Mouse (Mus musculus): ENCODE data around the gene Bbs5. TPM values are rescaled to one million over a fixed set of nuclear protein-coding genes. Genes with fewer than 3 reads are reported as not detected.
"Not testable (repeated sequence)": the region's sequence is repeated elsewhere in the genome, so short reads cannot be mapped to it uniquely, and the experiment has no call there.

Gene Bbs5
- polyA plus RNA-seq, 1 experiment: 47.2 TPM

DNA sequence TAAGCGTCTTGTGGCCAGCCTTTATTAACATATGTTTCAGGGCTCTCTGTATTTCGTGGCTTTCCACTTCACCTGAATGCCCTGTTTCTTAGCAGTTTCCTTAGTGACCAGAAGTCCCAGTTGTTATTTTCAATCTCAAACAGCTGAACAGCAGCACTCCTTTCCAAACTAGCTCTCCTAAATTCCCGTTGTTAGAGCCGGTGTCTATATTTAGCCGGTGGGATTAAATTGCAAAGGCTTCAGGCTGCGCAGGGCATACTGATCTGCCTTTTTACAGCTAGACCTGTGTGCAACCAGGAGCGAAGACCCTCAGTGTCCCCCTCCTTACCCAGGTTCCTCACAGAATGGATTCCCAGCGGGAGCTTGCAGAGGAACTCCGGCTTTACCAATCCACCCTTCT is 22.9 kb downstream of the Bbs5 start, which contains the start of gene Klhl41:
Gene Klhl41, plus strand, starts transcription at position 268 of the 400 bp plus-strand sequence.
- TF ChIP-seq POLR2A (IDR thresholded peaks at IDR 0.05; ENCODE audit: control insufficient read depth, low read depth, low read length) (no peak), CTCF (IDR thresholded peaks at IDR 0.05; ENCODE audit: control insufficient read depth, insufficient read depth, insufficient replicate concordance, low read depth, low read length) (no peak)
- no peaks in the 10 kb centered on the region for H3K36me3 ChIP-seq (ENCODE audit: control insufficient read depth, insufficient read depth, low read length)
- no peaks in the 10 kb centered on the region; the same call in 1 of the 2 replicates for H3K4me1 ChIP-seq (ENCODE audit: control insufficient read depth, insufficient read depth, low read length)
- H3K27me3 ChIP-seq (ENCODE audit: control insufficient read depth, insufficient read depth, low read length): no peaks in the 10 kb centered on the region
- H3K4me3 ChIP-seq (ENCODE audit: control insufficient read depth, low read depth, low read length): peak within 1 kb of the TSS; percentile 42
- H3K27ac ChIP-seq (ENCODE audit: control insufficient read depth, insufficient read depth, low read depth, low read length): no peak within 1 kb of the TSS

DNA sequence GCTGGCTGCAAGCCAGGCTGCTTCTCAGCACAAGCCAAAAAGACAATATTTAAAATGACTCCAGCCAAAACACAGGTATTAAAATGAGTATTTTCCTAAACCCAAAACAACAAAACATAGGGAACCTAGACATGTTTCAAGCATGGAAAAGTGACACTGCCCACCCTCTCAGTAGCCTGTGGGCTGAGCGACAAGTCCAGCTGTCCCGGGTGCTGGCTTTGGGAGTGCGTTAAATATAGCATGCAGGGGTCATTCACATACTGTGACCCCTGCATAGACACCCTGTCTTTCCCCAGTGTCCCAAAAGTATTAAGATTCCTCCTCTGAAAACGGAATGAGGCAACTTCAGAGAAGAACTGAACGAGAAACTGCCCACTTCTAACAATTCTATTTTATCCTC is 26.8 kb downstream of the Bbs5 start:
- Histone ChIP-seq H3K27me3 (ENCODE audit: control insufficient read depth, insufficient read depth, low read length) (no peaks in the 10 kb centered on the region), H3K4me1 (ENCODE audit: control insufficient read depth, insufficient read depth, low read length) (no peaks in the 10 kb centered on the region; the same call in 1 of the 2 replicates), H3K27ac (ENCODE audit: control insufficient read depth, insufficient read depth, low read depth, low read length) (no peak overlapping the region), H3K36me3 (ENCODE audit: control insufficient read depth, insufficient read depth, low read length) (no peaks in the 10 kb centered on the region), H3K4me3 (ENCODE audit: control insufficient read depth, low read depth, low read length) (no peak overlapping the region)
- no peak for TF ChIP-seq POLR2A (IDR thresholded peaks at IDR 0.05; ENCODE audit: control insufficient read depth, low read depth, low read length)
- TF ChIP-seq CTCF (IDR thresholded peaks at IDR 0.05; ENCODE audit: control insufficient read depth, insufficient read depth, insufficient replicate concordance, low read depth, low read length): no peak

DNA sequence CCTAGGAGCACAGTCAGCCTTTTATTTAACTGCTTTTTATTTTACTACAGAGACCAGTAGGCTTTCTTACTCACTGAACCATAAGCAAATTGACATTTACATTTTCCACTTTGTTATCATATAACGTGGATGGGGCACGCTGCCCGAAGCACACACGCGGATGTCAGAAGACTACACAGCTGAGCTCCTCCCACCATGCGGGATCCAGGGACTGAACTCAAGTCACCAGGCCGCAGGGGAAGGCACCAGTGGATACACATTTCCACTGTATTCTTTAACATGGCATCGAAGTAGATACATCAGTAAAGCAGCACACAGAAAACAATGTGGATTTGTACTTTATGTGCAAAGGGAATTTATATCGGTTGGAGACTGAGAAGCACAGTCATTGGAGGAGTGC is 28.3 kb downstream of the Bbs5 start:
- Histone ChIP-seq H3K27me3 (ENCODE audit: control insufficient read depth, insufficient read depth, low read length) (no peaks in the 10 kb centered on the region), H3K27ac (ENCODE audit: control insufficient read depth, insufficient read depth, low read depth, low read length) (no peak overlapping the region), H3K36me3 (ENCODE audit: control insufficient read depth, insufficient read depth, low read length) (no peaks in the 10 kb centered on the region), H3K4me3 (ENCODE audit: control insufficient read depth, low read depth, low read length) (no peak overlapping the region), H3K4me1 (ENCODE audit: control insufficient read depth, insufficient read depth, low read length) (no peaks in the 10 kb centered on the region; the same call in 1 of the 2 replicates)
- TF ChIP-seq CTCF (IDR thresholded peaks at IDR 0.05; ENCODE audit: control insufficient read depth, insufficient read depth, insufficient replicate concordance, low read depth, low read length) (no peak), POLR2A (IDR thresholded peaks at IDR 0.05; ENCODE audit: control insufficient read depth, low read depth, low read length) (no peak)

DNA sequence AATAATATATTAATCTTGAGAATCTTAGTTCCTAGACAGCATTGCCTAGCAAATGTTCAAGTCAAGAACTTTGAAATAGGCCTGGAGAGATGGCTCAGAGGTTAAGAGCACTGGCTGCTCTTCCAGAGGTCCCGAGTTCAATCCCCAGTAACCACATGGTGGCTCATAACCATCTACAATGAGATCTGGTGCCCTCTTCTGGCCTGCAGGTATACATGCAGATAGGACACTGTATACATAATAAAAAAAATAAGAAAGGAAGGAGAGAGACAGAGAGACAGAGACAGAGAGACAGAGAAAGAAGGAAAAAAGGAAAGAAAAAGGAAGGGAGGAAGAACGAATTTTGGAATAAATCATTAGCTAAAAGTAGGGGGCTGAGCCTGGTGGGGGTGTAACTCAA is 29.7 kb downstream of the Bbs5 start:
- Histone ChIP-seq H3K4me1 (ENCODE audit: control insufficient read depth, insufficient read depth, low read length) (no peaks in the 10 kb centered on the region), H3K36me3 (ENCODE audit: control insufficient read depth, insufficient read depth, low read length) (no peaks in the 10 kb centered on the region), H3K27ac (ENCODE audit: control insufficient read depth, insufficient read depth, low read depth, low read length) (no peak overlapping the region), H3K27me3 (ENCODE audit: control insufficient read depth, insufficient read depth, low read length) (no peaks in the 10 kb centered on the region), H3K4me3 (ENCODE audit: control insufficient read depth, low read depth, low read length) (no peak overlapping the region)
- TF ChIP-seq CTCF (IDR thresholded peaks at IDR 0.05; ENCODE audit: control insufficient read depth, insufficient read depth, insufficient replicate concordance, low read depth, low read length) (no peak), POLR2A (IDR thresholded peaks at IDR 0.05; ENCODE audit: control insufficient read depth, low read depth, low read length) (no peak)

DNA sequence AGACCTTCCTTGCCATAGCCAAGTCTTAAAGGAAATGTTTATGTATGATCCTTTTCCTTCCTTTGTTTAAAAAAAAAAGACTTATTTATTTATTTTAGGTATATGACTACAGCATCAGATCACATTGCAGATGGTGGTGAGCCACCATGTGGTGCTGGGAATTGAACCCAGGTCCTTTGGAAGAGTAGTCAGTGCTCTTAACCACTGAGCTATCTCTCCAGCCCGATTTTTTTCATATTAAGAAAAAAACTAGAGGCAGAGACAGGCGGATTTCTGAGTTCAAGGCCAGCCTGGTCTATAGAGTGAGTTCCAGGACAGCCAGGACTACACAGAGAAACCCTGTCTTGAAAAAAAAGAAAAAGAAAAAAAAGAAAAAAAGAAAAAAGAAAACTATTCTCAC is 30.2 kb downstream of the Bbs5 start:
- H3K27ac ChIP-seq (ENCODE audit: control insufficient read depth, insufficient read depth, low read depth, low read length); H3K4me1 ChIP-seq (ENCODE audit: control insufficient read depth, insufficient read depth, low read length); H3K36me3 ChIP-seq (ENCODE audit: control insufficient read depth, insufficient read depth, low read length); H3K4me3 ChIP-seq (ENCODE audit: control insufficient read depth, low read depth, low read length); H3K27me3 ChIP-seq (ENCODE audit: control insufficient read depth, insufficient read depth, low read length): not testable (repeated sequence)

DNA sequence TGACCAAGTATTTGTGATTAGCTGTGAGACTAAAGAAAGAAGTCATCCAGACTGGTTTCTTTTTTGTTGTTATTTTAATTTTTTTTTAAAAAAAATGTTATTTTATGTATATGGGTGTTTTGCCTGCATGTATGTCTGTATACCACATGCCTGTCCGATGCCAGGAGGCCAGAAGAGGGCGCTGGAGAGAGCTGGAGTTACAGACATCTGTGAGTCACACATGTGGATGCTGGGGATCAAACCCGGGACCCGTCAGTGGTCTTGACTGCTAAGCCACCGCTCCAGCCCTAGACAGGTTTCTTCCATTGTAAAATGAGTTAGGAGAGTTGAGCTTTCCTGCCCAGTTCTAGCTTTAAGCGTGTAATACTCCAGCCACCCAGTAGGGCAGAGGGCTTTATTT is 33.0 kb downstream of the Bbs5 start:
- Histone ChIP-seq H3K36me3 (ENCODE audit: control insufficient read depth, insufficient read depth, low read length) (no peaks in the 10 kb centered on the region), H3K4me1 (ENCODE audit: control insufficient read depth, insufficient read depth, low read length) (no peaks in the 10 kb centered on the region), H3K27me3 (ENCODE audit: control insufficient read depth, insufficient read depth, low read length) (no peaks in the 10 kb centered on the region), H3K4me3 (ENCODE audit: control insufficient read depth, low read depth, low read length) (no peak overlapping the region), H3K27ac (ENCODE audit: control insufficient read depth, insufficient read depth, low read depth, low read length) (no peak overlapping the region)
- TF ChIP-seq POLR2A (IDR thresholded peaks at IDR 0.05; ENCODE audit: control insufficient read depth, low read depth, low read length) (no peak), CTCF (IDR thresholded peaks at IDR 0.05; ENCODE audit: control insufficient read depth, insufficient read depth, insufficient replicate concordance, low read depth, low read length) (0 out of 2 replicates have a peak, but pooled peaks have one; percentile 28)

DNA sequence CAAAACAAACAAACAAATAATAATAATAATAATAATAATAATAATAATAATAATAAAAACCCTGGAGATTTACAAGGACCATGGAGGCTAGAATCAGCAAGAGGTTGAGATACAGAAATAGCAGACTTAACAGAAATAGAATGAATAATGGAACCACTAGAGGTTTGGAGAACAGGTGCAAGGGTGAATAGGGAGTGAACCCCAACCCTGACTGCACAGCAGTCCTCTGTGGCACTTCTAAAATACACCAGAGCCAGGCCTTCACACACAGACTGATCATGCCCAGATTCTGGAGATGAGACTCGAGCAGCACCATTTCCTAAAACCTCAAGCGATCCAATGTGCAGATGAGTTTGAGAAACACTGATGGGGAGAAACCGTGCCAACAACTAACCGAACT is 35.0 kb downstream of the Bbs5 start:
- no peaks in the 10 kb centered on the region for H3K36me3 ChIP-seq (ENCODE audit: control insufficient read depth, insufficient read depth, low read length)
- H3K27ac ChIP-seq (ENCODE audit: control insufficient read depth, insufficient read depth, low read depth, low read length): no peak overlapping the region
- no peak for TF ChIP-seq POLR2A (IDR thresholded peaks at IDR 0.05; ENCODE audit: control insufficient read depth, low read depth, low read length)
- TF ChIP-seq CTCF (IDR thresholded peaks at IDR 0.05; ENCODE audit: control insufficient read depth, insufficient read depth, insufficient replicate concordance, low read depth, low read length): no peak
- no peaks in the 10 kb centered on the region for H3K4me1 ChIP-seq (ENCODE audit: control insufficient read depth, insufficient read depth, low read length)
- H3K27me3 ChIP-seq (ENCODE audit: control insufficient read depth, insufficient read depth, low read length): no peaks in the 10 kb centered on the region
- H3K4me3 ChIP-seq (ENCODE audit: control insufficient read depth, low read depth, low read length): no peak overlapping the region

Data from testis, adult 2 months (tissue).